Mouse (Mus musculus): ENCODE measurements around the gene Lamc1. TPM values are rescaled to one million over a fixed set of nuclear protein-coding genes. Genes with fewer than 3 reads are reported as not detected.
A peak's percentile ranks its signal among the peaks of the same experiment; 100 is the strongest.
"Not testable (repeated sequence)": the region's sequence is repeated elsewhere in the genome, so short reads cannot be mapped to it uniquely, and the experiment has no call there.

Gene Lamc1
- total RNA-seq, 2 experiments from 2014 or later: 54.5 to 66.2 TPM

DNA sequence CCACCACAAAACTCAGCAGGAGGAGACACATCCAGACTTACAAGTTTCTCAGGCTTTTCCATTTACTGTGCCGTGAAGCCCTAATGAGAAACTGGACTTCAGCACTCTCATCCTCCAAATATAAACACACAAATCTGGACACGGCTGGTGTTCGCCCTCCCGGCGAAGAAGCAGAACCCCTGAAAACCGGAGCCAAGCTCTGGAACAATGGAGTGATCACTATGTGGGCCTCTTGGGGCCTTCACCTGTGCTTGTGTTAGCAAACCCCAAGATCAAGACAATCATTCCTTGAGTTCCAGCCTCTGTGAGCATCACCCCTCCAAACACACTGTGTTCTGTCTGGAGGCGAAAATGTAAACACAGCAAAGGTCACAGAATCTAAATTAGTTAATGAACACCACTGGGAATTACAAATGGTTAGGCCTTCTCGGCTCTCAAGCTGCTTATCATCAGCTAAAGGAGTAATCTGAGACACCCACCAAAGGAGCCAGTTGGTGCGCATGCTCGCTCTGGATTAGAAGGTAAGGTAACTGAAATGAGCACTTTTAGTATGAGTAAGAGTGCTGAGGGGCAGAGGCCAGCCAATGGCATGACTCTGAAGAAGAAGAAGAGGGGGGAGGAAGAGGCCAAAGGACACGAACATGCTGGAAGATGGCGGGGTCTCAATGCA is 24.9 kb downstream of the Lamc1 start:
- DNase-seq (ENCODE audit: low spot score in 2 of 2): no peak

DNA sequence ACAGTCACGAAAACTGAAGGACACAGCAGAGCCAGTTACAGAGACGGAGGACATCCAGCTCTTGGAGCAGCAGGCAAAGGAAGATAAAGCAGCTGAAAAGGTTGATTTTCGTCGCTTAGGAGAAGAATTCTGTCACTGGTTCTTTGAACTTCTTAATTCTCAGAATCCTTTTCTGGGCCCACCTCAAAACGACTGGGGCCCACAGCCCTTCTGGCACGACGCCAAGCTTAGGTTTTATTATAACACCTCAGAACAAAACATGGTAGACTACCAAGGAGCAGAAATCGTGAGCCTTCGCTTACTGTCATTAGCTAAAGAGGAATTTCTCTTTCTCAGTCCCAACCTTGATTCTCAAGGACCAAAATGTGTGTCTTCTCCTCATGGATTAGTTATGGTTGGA is 26.9 kb downstream of the Lamc1 start:
- DNase-seq (ENCODE audit: low spot score in 2 of 2): not testable (repeated sequence)

DNA sequence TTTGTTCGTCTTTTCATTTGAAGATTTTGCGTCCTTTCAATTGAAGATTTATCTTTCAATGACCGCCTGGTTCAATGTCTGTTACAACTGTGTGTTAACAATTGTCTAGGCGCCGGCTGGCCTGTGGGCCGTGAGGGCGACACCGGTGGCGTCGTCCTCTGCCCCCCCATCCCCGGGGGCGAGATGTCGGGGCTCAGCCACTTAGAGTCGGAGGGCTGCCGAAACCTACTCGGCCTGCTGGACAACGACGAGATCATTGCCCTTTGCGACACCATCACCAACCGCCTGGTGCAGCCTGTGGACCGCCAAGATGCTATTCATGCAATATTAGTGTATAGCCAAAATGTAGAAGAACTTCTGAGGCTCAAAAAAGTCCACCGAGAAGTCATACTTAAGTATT is 27.3 kb downstream of the Lamc1 start:
- DNase-seq (ENCODE audit: low spot score in 2 of 2): not testable (repeated sequence)

DNA sequence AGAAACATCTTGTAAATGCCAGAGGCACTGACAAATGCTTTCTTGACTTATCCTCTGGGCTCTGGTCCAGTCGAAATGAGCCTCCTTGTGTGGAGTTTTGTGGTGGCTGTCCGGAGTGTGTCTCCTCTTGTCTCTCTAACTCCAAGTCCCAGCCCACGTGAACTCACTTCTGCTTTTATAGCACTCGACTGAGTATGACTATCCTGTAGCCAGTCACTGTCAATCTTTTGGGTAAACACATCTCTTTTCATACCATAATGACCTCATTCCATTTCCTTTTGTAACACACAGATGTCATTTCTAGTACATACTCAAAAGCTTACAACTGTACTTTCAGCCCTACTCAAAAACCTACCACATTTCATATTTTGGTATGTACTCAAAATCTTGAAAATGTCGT is 33.1 kb downstream of the Lamc1 start:
- not testable (repeated sequence) for DNase-seq (ENCODE audit: low spot score in 2 of 2)

DNA sequence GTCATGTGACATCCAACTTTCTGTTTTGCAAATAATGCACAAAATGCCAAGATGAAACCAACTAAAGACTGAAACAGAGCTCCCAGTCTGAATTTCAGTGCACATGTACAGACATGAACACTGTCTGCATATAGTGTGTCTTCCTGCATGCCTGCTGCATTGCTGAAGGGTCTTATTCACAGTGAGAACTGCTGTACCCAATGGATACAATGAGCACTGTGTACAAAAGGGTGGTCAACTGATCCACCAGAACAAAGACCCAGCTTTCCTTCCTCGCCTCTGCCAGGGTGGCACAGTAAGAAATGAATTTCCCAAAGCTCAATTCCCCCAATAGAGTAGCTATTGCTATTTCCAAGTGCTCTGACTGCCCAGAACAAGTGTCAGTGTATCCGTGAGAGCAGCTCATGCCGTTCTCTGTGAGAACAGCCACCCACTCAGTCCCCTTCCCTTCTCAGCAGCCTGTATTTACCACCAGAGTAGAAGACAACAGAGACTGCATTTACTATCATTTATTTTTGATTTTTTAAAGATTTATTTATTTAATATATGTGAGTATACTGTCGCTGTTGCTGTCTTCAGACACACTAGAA is 34.7 kb downstream of the Lamc1 start:
- peak in 1 of 2 experiments; percentile 9 for DNase-seq (ENCODE audit: low spot score in 2 of 2)

DNA sequence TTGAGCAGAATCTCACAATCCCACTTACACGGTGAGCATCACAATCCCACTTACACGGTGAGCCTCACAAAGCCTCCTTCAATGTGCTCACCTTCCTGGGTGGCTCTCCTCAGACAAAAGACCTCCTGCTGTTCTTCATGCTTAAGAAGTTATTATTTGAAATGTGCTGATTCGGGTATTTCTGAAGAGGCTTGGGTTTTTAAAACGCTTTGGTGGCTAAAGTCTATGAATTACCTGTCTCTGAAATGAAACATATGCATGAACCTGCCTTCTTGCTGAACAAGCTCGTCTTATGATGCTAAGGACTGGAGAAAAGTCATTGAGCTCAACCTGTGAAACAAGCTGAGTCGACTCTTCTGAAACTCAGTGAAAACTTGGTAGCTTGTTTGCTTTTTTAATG is 36.6 kb downstream of the Lamc1 start:
- no peak for DNase-seq (ENCODE audit: low spot score in 2 of 2)

DNA sequence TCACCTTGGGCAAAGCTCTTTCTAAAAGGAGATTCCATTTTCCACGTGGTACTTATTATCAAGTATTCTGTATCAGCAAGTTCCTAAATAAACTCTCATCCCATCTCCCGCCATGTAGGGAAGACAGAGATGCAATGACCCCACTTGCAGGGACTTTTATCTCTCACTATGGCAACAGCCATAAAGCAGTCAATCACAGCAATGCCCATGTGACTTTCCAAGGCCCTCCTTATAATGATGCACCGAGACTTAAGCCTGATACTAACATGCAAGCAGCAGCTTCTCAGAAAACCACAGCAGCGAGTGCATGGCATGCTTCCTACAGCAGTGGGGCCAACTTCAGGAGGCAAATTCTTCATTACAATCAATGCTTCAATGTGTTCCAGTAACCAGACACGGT is 39.7 kb downstream of the Lamc1 start:
- DNase-seq (ENCODE audit: low spot score in 2 of 2): no peak

DNA sequence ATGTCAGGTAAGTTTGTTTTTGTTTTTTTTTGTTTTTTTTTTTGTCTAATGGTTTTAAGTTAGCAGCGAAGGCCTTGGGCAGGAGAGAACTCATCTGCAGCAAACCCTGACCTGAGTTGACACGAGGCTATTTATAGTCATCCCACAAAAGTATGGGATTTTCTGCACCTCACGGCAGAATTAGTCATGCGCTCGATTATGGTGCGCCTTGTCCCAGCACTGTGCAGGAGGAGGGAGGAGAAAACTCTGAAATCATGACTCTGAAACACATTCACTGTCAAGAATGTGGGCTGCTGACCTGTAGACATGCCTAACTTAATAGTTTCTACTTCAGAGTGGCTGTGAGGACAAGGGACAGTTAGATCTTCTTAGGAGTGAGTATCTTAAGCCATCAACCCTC is 40.4 kb downstream of the Lamc1 start:
- DNase-seq (ENCODE audit: low spot score in 2 of 2): no peak

DNA sequence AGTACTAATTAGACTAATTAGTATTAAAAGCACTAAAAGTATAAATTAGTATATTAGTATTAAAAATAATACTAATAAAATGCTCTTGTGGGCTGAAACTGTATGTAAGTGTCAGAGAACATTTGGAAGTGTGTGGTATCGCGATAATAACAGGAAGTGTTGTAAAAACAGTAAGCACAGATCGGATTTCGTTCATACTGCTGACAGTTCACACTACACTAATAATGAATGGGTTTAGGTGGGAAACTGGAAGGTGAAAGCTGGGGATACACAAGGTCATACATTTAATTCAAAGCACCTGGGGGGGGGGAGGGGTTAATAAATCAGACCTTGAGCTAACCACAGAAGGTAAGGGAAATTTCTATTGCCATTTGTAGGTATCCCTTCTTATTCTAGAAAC is 41.2 kb downstream of the Lamc1 start:
- DNase-seq (ENCODE audit: low spot score in 2 of 2): no peak

DNA sequence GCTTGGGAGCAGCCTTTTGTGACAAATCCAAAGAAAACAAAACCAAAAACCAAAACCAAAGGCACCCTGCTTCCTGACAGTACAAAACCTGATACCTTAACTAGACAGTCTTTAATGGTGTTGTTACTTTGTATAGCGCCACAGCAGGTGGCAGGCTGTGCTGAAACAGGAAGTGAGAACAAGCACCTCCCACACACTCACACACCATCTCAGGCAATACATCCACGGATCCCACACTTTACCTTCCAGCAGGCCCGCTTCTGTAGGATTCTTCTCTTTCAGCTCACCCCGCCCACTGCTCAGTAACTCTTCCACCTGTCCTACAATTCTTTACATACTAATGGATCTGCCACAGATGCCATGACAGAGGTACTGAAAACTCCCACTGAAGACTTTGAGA is 44.6 kb downstream of the Lamc1 start:
- DNase-seq (ENCODE audit: low spot score in 2 of 2): no peak

DNA sequence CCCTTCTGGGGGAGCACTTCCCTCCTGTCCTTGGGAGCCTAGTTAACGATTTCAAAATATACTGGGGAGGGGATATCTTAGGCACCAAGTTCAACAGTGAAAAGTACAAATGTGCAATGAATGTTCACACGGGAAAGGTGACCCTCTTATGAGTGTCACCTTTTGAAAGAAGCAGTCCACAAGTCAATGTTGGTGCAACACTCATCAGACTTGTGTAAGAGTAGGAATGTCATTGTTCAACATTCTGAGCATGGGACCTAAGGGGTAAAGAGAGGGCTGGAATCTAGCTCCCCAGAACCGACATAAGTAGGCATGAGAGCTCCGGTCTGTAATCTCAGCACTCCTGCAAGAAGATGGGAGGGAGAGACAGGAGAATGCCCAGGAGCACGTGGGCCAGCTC is 45.1 kb downstream of the Lamc1 start:
- no peak for DNase-seq (ENCODE audit: low spot score in 2 of 2)

DNA sequence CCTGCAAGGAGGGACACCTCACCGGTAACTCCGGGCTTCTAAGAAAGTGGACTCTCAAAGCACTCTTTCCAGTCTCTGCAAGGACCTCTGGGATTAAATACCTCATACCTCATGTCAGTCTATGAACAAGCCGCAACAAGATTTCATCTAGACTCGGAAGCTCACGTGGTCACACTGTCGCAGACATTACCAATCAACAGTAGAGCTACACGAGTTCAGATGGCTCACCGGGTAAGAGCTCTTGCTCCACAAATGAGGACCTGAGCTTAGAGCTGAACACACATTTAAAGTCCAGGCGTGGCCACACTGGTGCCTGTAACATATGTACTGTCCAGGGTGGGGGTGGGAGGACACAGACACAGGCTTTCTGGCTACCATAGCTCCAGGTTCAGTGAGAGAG is 46.4 kb downstream of the Lamc1 start:
- DNase-seq (ENCODE audit: low spot score in 2 of 2): no peak

DNA sequence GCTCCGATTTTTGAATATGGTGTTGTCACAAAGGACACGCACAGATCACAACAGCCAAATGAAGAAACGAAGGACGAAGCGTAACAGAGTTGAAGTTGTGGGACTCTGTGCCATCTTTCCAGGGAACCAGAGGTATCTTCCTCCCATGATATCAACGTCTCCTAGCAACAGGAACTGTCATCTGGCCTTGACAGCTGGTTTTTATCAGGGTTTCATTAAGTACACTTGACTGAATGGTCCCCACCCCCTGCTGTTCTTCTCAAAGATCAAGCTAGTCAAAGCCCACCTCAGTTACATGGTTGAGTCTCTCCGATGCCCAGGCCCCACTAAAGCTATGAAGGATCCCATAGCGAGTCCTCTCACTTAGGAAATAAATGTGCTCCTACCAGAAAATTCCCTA is 47.4 kb downstream of the Lamc1 start:
- DNase-seq (ENCODE audit: low spot score in 2 of 2): no peak

DNA sequence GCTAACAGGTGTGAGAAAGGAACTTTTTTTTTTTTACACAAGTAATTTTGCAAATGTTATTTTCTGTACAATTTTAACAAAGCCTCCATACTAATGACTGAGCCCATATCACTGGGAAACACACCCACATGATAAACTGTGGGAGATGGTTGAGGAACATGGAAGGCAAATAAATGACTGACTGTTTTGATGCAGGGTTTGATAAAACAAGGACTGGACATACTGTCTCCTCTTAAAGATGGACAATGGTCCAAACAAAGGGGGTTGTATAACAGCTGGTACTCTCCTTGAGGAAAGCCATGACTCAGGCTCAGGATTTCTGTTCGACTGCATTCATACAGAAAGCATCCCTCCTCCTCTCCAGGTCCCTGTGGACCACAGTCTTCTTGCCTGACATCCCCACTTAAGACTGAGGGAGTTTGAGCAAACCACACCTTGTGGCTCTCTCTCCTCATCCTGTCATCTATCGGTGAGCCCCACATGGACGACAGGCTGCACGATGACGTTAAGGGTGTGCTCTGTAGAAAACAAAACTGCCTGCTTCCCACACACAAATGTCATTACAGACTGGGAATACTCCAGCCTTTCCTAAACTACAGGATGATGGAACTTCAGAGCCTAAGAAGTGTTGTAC is 50.1 kb downstream of the Lamc1 start:
- DNase-seq (ENCODE audit: low spot score in 2 of 2): no peak

DNA sequence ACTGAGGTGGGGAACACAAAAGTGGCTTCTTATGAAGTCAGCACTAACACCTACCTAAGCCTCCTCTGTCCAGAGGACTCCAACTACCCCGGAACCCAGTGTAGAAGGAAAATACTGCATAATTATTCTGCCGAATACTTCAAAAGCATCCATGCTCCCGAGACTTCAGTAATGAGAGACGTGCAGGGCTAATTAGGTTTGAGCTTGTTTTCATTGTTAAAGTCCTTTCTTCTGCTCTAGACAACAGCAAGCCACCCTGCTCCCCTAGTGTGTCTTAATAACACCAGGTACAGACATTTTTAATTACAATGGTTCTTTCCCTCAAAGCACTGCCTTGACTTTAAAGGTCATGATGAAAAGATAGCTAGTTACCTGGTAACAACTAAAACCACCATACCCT is 51.1 kb downstream of the Lamc1 start:
- no peak for DNase-seq (ENCODE audit: low spot score in 2 of 2)

DNA sequence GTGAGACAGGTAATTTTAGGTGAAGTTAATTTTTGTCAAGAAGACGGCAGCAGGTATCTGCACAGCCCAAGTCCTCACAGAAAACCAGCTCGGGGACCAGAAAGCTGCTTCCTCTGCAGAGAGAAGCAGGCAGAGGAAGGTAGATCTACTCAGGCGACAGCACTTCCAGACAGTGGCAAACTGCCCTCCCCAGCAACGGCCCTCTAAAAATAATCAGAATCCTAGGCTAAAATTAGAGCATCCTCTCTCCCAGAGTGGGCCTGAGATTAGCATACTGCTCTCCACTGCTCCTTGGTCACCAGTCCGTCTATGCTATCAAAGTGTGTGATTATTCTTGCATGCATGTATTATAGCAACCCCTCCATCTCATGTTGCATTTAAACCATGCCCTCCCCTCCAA is 52.2 kb downstream of the Lamc1 start:
- no peak for DNase-seq (ENCODE audit: low spot score in 2 of 2)

DNA sequence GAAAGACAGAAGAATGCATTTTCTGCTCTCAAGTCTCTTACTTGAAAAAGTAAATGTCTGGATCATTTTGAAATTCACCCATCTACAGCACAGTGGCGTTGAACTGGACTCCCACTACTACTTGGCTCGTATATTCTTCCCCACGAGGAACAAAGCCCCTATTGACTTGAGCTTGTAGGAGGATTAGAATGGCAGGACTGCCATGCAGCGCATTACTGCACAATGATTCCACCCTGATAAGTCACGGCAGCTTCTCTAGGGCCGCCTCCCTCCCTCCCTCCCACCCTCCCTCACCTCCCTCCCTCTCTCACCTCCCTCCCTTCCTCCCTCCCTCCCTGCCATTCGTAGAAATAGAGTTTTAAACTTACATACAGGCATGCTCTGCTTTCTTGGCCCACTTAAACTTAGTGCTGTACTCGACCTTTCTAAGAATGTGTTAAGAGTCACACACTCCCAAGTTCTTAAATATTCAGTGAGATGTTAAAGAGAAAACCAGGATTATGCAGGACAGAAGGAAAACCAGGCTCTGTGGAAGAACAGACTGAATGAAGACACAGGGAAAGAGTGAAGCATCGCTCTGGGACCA is 54.5 kb downstream of the Lamc1 start:
- DNase-seq (ENCODE audit: low spot score in 2 of 2): no peak

DNA sequence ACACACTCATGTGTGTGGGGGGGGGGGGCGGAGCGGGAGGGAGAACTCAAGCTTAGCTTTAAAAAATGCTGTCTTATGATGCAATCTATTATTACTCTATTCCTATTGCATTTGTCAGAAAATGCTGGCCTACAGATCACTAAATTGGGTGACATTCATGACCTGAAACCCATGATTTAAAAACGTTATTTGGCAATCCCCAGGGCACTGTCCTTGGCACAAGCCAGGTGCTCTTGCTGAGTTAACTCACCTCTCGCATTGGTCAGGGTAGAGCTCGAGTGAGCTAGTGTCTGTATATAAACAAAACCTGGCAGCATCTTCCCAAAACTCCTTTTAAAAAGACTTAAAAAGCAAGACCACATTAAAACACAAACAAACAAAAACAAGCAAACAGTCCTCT is 57.1 kb downstream of the Lamc1 start:
- DNase-seq (ENCODE audit: low spot score in 2 of 2): no peak

DNA sequence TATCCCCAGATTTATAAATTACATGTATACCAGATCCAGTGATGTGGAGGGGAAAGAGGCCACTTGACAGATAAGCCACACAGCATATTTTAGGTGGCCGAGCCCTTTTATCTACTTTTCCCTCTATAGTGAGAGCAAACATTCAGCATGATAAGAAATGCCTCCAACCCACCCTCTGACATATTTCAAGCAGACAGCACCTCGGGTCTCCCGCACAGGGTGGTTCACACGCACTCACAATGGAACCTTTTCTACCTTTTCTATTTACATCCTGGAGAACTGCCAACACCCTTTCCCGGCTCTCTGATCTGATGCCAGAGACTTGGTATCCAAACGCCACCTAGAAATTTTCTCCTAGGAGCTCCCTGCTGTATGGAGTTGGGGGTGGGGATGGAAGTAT is 58.0 kb downstream of the Lamc1 start:
- DNase-seq (ENCODE audit: low spot score in 2 of 2): no peak

DNA sequence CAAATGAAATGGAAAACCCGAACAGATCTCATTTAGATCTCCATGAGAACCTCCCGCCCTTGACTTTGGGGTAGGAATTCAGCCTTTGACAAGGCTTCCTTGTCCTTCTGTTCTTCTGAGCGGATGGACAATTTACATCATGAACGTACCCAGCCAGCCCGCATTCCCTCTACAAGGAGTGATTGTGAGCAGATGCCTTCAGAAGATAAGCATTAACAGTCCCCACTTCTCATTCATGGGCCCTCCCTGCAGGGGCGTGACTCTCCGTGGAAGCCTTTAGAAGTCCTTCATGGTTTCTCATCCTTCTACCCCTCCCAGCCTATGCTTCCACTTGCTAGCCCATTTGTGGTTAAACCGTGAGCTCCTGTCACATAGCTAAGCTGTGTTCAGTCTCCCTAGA is 58.9 kb downstream of the Lamc1 start:
- DNase-seq (ENCODE audit: low spot score in 2 of 2): no peak

DNA sequence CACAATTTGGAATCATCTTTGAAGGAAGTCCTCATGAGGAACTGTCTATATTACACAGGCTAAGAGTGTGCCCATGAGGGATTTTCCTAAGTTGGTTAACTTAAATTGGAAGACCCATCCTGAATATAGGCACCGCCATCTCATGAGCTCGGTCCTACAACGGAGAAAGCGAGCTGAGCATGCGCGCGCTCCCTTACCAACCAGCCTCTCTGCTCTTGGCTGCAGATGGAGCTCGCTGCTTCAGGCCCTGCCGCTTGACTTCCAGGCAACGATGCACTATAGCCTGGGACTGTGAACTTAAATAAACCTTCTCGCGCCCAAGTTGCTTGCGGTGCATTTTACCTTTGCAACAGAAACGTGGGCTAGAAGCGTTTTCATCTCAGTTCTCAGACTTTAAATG is 61.8 kb downstream of the Lamc1 start:
- DNase-seq (ENCODE audit: low spot score in 2 of 2): no peak

DNA sequence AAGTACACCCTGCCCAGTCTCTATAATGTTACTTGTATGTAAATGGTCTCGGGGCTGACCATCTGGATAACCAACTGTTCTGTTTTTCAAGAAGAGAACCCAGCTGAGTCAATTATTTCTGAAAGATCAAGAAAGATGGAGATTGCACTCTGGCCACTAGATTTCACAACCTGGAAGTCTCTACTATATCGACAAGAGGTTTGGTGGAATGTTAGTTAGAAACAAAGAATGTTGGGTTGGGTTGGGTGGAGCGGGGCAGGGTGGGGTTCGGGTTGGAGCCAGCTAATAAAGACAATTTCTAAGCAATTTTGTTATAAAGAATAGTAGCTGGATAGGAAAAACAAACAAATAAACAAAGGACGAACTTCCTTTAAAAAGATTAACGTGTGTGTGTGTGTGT is 62.9 kb downstream of the Lamc1 start:
- no peak for DNase-seq (ENCODE audit: low spot score in 2 of 2)

All from adrenal gland, adult 18-20 months (tissue).